Mouse (Mus musculus): ENCODE measurements at regions not wholly inside any gene's neighbourhood (a gene's known extent, or its start where the extent isn't known, plus 50 kb on each side); places are given as distances from the start of the nearest gene placed in this dataset.

DNA sequence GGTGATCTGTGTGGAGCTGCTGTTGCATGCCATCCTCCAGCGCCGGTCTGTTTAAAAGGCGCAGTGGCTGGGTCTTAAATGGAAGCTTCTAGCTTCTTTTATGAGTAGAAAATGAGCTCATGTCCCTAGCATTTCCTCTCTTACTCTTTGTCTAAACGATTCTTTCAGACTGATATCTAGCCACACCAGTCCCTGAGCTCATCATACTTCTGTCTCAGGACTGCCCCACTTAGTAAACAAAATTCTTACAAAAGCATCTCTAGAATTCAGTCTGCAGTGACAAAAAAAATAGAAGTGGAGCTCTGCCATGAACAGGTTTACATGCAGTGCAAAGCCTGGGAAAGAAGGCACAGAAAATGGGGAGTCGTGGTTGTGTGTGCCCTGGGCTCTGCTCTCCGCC lies 150.2 kb upstream of the Ccn2 start:
- Histone ChIP-seq H3K9ac (replicated peaks) (no peak overlapping the region), H3K4me3 (no peak overlapping the region), H3K4me2 (replicated peaks) (no peak overlapping the region), H3K36me3 (no peaks in the 10 kb centered on the region), H3K4me1 (no peaks in the 10 kb centered on the region), H3K27ac (replicated peaks) (no peak overlapping the region), H3K9me3 (no peaks in the 10 kb centered on the region), H3K27me3 (no peaks in the 10 kb centered on the region)
- WGBS, result 85% methylated on average over 6 of the region's 6 CpGs
- no peak for ATAC-seq (ENCODE audit: low FRiP score, low read depth)

- Histone ChIP-seq H3K27me3 (no peaks in the 10 kb centered on the region), H3K4me3 (no peak overlapping the region), H3K36me3 (no peaks in the 10 kb centered on the region), H3K4me1 (no peaks in the 10 kb centered on the region), H3K27ac (replicated peaks) (no peak overlapping the region), H3K4me2 (replicated peaks) (no peak overlapping the region), H3K9ac (replicated peaks) (no peak overlapping the region), H3K9me3 (no peaks in the 10 kb centered on the region)
- no peak for ATAC-seq (ENCODE audit: low FRiP score, low read depth)
- 86% methylated on average over 8 of the region's 8 CpGs for WGBS
These were observed 149.1 kb upstream of the Ccn2 start for GRCm38 (mm10) chr10:24446168-24446567.

GRCm38 (mm10) chr10:24447135-24447534 lies 148.1 kb upstream of the Ccn2 start:
- WGBS, result 81% methylated on average over 6 of the region's 6 CpGs

GRCm38 (mm10) chr10:24448001-24448561 lies 147.2 kb upstream of the Ccn2 start:
- H3K9ac ChIP-seq (replicated peaks), result no peak overlapping the region

More at GRCm38 (mm10) chr10:24447135-24447534, 148.1 kb upstream of the Ccn2 start:
- H3K9ac ChIP-seq (replicated peaks), result no peak overlapping the region
- no peaks in the 10 kb centered on the region for H3K36me3 ChIP-seq
- no peaks in the 10 kb centered on the region for H3K4me1 ChIP-seq
- H3K9me3 ChIP-seq, result no peaks in the 10 kb centered on the region
- no peak overlapping the region for H3K4me3 ChIP-seq
- no peak overlapping the region for H3K27ac ChIP-seq (replicated peaks)
- ATAC-seq (ENCODE audit: low FRiP score, low read depth), result no peak
- H3K27me3 ChIP-seq, result no peaks in the 10 kb centered on the region
- H3K4me2 ChIP-seq (replicated peaks), result no peak overlapping the region

GRCm38 (mm10) chr10:24453507-24453906 lies 141.7 kb upstream of the Ccn2 start:
- Histone ChIP-seq H3K4me2 (replicated peaks) (no peak overlapping the region), H3K36me3 (no peaks in the 10 kb centered on the region), H3K27me3 (no peaks in the 10 kb centered on the region), H3K9me3 (no peaks in the 10 kb centered on the region), H3K4me3 (no peak overlapping the region), H3K4me1 (no peaks in the 10 kb centered on the region), H3K9ac (replicated peaks) (no peak overlapping the region), H3K27ac (replicated peaks) (no peak overlapping the region)
- ATAC-seq (ENCODE audit: low FRiP score, low read depth), result no peak
- 93% methylated on average over 4 of the region's 4 CpGs for WGBS

More at GRCm38 (mm10) chr10:24448001-24448561, 147.2 kb upstream of the Ccn2 start:
- H3K4me3 ChIP-seq, result no peak overlapping the region
- 86% methylated on average over 9 of the region's 9 CpGs for WGBS
- no peaks in the 10 kb centered on the region for H3K4me1 ChIP-seq
- no peaks in the 10 kb centered on the region for H3K9me3 ChIP-seq
- no peak overlapping the region for H3K4me2 ChIP-seq (replicated peaks)
- no peak for ATAC-seq (ENCODE audit: low FRiP score, low read depth)
- no peaks in the 10 kb centered on the region for H3K36me3 ChIP-seq
- H3K27ac ChIP-seq (replicated peaks), result no peak overlapping the region
- H3K27me3 ChIP-seq, result no peaks in the 10 kb centered on the region

- no peaks in the 10 kb centered on the region for H3K36me3 ChIP-seq
- 82% methylated on average over 2 of the region's 2 CpGs for WGBS
- H3K4me2 ChIP-seq (replicated peaks), result no peak overlapping the region
- H3K4me3 ChIP-seq, result no peak overlapping the region
- no peak overlapping the region for H3K27ac ChIP-seq (replicated peaks)
- H3K9ac ChIP-seq (replicated peaks), result no peak overlapping the region
- H3K4me1 ChIP-seq, result no peaks in the 10 kb centered on the region
- ATAC-seq (ENCODE audit: low FRiP score, low read depth), result no peak
- no peaks in the 10 kb centered on the region for H3K27me3 ChIP-seq
- H3K9me3 ChIP-seq, result no peaks in the 10 kb centered on the region
These were observed 136.6 kb upstream of the Ccn2 start for GRCm38 (mm10) chr10:24458667-24459066.

- Histone ChIP-seq H3K27me3 (no peaks in the 10 kb centered on the region), H3K4me2 (replicated peaks) (no peak overlapping the region), H3K9me3 (no peaks in the 10 kb centered on the region), H3K4me1 (no peaks in the 10 kb centered on the region), H3K36me3 (no peaks in the 10 kb centered on the region), H3K9ac (replicated peaks) (no peak overlapping the region), H3K4me3 (no peak overlapping the region), H3K27ac (replicated peaks) (no peak overlapping the region)
- WGBS, result 97% methylated on average over 1 of the region's 1 CpGs
- ATAC-seq (ENCODE audit: low FRiP score, low read depth), result no peak
These were observed 131.4 kb upstream of the Ccn2 start for GRCm38 (mm10) chr10:24463873-24464272.

DNA sequence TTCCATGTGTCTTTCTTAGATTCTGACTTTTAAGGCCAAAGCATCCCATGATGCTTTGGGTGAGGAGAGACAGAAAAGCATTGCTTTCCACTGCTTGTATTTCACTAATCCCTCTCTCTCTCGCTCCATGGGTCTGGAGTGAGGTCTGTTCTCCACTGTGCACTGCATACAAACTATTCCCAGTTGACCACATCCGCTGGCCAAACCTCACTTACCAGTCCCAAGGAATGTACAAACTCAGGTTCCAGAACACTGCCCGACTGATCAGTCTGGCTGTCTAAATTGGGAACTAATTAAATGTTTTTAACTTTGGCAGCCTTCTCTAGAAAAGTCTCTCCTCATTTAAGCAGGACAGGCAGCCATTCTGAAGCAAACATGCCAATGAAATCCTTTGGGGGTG lies 130.9 kb upstream of the Ccn2 start:
- Histone ChIP-seq H3K9ac (replicated peaks) (no peak overlapping the region), H3K4me2 (replicated peaks) (no peak overlapping the region), H3K9me3 (no peaks in the 10 kb centered on the region), H3K27me3 (no peaks in the 10 kb centered on the region), H3K36me3 (no peaks in the 10 kb centered on the region), H3K4me3 (no peak overlapping the region), H3K27ac (replicated peaks) (no peak overlapping the region), H3K4me1 (no peaks in the 10 kb centered on the region)
- 72% methylated on average over 3 of the region's 3 CpGs for WGBS
- ATAC-seq (ENCODE audit: low FRiP score, low read depth), result no peak

DNA sequence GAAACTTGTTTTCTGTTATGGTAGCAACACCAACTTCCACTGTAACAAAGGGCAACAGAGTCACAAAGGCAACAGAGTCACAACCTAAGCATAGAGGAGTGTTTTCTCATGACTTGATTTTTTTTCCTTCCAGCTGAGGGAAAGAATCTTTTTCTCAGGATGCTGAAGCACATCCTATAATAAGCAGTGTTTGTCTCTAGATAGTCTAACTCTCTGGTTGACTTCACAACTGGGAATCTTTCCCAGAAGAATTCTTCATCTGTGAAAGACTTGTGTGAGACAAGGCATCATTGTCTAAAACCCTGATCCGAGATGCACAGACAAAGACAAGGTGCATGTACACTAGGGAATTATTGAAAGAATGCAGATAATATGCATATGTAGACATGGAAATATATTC lies 125.5 kb upstream of the Ccn2 start:
- WGBS, result 92% methylated on average over 1 of the region's 1 CpGs
- H3K9ac ChIP-seq (replicated peaks), result no peak overlapping the region
- H3K27me3 ChIP-seq, result no peaks in the 10 kb centered on the region
- H3K4me1 ChIP-seq, result no peaks in the 10 kb centered on the region
- H3K9me3 ChIP-seq, result no peaks in the 10 kb centered on the region
- H3K4me2 ChIP-seq (replicated peaks), result no peak overlapping the region
- no peak overlapping the region for H3K27ac ChIP-seq (replicated peaks)
- H3K36me3 ChIP-seq, result no peaks in the 10 kb centered on the region
- ATAC-seq (ENCODE audit: low FRiP score, low read depth), result no peak
- no peak overlapping the region for H3K4me3 ChIP-seq

- no peak for ATAC-seq (ENCODE audit: low FRiP score, low read depth)
- H3K27me3 ChIP-seq, result no peaks in the 10 kb centered on the region
- no peaks in the 10 kb centered on the region for H3K4me1 ChIP-seq
- WGBS, result 79% methylated on average over 2 of the region's 2 CpGs
- H3K4me2 ChIP-seq (replicated peaks), result no peak overlapping the region
- H3K9ac ChIP-seq (replicated peaks), result no peak overlapping the region
- H3K36me3 ChIP-seq, result no peaks in the 10 kb centered on the region
- no peak overlapping the region for H3K27ac ChIP-seq (replicated peaks)
- H3K9me3 ChIP-seq, result no peaks in the 10 kb centered on the region
- no peak overlapping the region for H3K4me3 ChIP-seq
These were observed 123.7 kb upstream of the Ccn2 start for GRCm38 (mm10) chr10:24471521-24471920.

DNA sequence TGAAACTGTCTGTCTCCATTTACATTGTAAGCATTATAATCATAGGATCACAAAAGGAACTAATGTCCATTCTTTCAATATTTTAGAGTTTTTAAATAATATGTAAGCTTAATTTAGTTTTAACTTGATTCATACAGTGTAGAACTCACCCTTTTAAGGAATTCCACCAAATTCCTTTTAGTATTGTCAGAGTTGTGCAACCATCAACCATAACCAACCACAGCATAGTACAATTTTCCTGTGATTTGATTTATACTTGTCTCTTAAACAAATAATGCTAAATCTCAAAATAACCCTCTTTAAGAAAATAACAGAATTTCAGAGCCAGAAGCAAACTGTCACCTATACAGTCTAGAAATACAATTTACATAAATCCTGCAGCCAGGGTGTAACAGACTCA lies 119.0 kb upstream of the Ccn2 start:
- H3K27me3 ChIP-seq, result no peaks in the 10 kb centered on the region
- no peak overlapping the region for H3K9ac ChIP-seq (replicated peaks)
- no peaks in the 10 kb centered on the region for H3K36me3 ChIP-seq
- no peak for ATAC-seq (ENCODE audit: low FRiP score, low read depth)
- no peak overlapping the region for H3K27ac ChIP-seq (replicated peaks)
- no peak overlapping the region for H3K4me2 ChIP-seq (replicated peaks)
- no peaks in the 10 kb centered on the region for H3K4me1 ChIP-seq
- no peaks in the 10 kb centered on the region for H3K9me3 ChIP-seq
- no peak overlapping the region for H3K4me3 ChIP-seq

- H3K9me3 ChIP-seq, result no peaks in the 10 kb centered on the region
- no peak for ATAC-seq (ENCODE audit: low FRiP score, low read depth)
- WGBS, result 96% methylated on average over 2 of the region's 2 CpGs
- H3K4me1 ChIP-seq, result no peaks in the 10 kb centered on the region
- no peaks in the 10 kb centered on the region for H3K36me3 ChIP-seq
- no peak overlapping the region for H3K4me2 ChIP-seq (replicated peaks)
- no peak overlapping the region for H3K9ac ChIP-seq (replicated peaks)
- H3K27me3 ChIP-seq, result no peaks in the 10 kb centered on the region
- no peak overlapping the region for H3K27ac ChIP-seq (replicated peaks)
- H3K4me3 ChIP-seq, result no peak overlapping the region
These were observed 116.7 kb upstream of the Ccn2 start for GRCm38 (mm10) chr10:24478535-24478934.

DNA sequence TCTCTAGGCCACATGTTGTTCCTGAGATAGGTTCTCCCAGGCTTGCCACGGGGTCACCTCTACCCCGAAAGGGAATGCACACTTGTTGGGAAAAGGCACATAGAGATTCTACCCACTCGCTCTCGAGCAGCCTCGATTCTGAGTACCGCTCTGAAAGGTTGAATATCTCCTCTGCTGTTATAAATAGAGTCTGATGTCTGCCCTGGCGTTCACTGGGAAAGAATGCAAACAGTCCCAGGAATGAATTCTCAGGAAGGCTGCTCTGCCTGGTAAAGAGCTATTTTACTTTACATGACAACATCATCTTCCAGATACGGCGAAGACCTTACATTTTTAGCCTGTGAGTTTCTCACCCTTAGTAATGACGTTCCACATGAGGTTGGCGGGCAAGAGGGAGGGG lies 116.1 kb upstream of the Ccn2 start:
- no peaks in the 10 kb centered on the region for H3K9me3 ChIP-seq
- H3K27ac ChIP-seq (replicated peaks), result no peak overlapping the region
- H3K27me3 ChIP-seq, result no peaks in the 10 kb centered on the region
- no peak for ATAC-seq (ENCODE audit: low FRiP score, low read depth)
- H3K36me3 ChIP-seq, result no peaks in the 10 kb centered on the region
- no peaks in the 10 kb centered on the region for H3K4me1 ChIP-seq
- H3K4me2 ChIP-seq (replicated peaks), result no peak overlapping the region
- WGBS, result 84% methylated on average over 11 of the region's 11 CpGs
- H3K4me3 ChIP-seq, result no peak overlapping the region
- H3K9ac ChIP-seq (replicated peaks), result no peak overlapping the region

Measured in midbrain, embryonic 12.5 days (tissue).